Mouse (Mus musculus): ENCODE results near the gene Slc41a3.

DNA sequence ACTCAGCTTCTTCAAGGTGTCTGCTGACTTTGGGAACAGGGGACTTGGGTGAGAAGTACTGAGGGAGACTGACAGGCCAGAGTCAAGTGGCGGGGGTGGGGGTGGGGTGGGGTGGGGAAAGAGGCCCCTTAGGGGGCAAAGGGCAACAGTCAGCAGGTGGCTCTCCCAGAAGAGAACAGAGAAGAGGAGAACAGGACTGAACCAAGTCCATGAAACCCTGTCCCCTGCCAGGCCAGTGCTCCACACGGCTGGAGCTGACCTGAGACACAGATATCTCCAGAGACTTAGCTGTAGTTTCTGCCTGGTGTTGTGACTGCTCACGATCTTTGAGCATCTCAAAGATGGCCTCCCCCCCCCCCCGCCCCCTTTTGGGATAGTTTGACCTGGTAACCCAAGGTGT is 44.8 kb downstream of the Slc41a3 start:
- TF ChIP-seq POLR2A (IDR thresholded peaks at IDR 0.05; ENCODE audit: extremely low read depth, insufficient read depth, low read length) = no peak
- TF ChIP-seq CTCF (IDR thresholded peaks at IDR 0.05; ENCODE audit: extremely low read depth, insufficient read depth, low read length) = no peak

Measured in cortical plate, adult 2 months (tissue).